Mouse (Mus musculus): Measurements from ENCODE around the gene Hdgfl2.
A peak's percentile ranks its signal among the peaks of the same experiment; 100 is the strongest.

Hdgfl2 gene

GRCm38 (mm10) chr17:56132661-56133060, 53.2 kb downstream of the Hdgfl2 start:
- peak; percentile 82 to 88 for DNase-seq

GRCm38 (mm10) chr17:56133457-56134363, 54.3 kb downstream of the Hdgfl2 start:
- DNase-seq, result no peak

- peak; percentile 72 to 83 for DNase-seq
Observed at GRCm38 (mm10) chr17:56134463-56134971, 55.1 kb downstream of the Hdgfl2 start.

- no peak for DNase-seq
Observed at GRCm38 (mm10) chr17:56136558-56136957, 57.1 kb downstream of the Hdgfl2 start.

GRCm38 (mm10) chr17:56137839-56138613, 58.6 kb downstream of the Hdgfl2 start:
- peak in 1 of 2 experiments; percentile 64 for DNase-seq

- peak in 1 of 2 experiments; percentile 47 for DNase-seq
Observed at GRCm38 (mm10) chr17:56139355-56139754, 59.9 kb downstream of the Hdgfl2 start.

GRCm38 (mm10) chr17:56139858-56140595, 60.6 kb downstream of the Hdgfl2 start, which contains the start of gene Sema6b:
Gene Sema6b (minus strand): TSS chr17:56140343.
- peak; percentile 91 for DNase-seq

GRCm38 (mm10) chr17:56141702-56142605, 62.5 kb downstream of the Hdgfl2 start:
- DNase-seq, result peak; percentile 81 to 82

- no peak for DNase-seq
Observed at GRCm38 (mm10) chr17:56144546-56144945, 65.1 kb downstream of the Hdgfl2 start.

GRCm38 (mm10) chr17:56146131-56146530, 66.7 kb downstream of the Hdgfl2 start:
- no peak for DNase-seq

- DNase-seq, result no peak
Observed at GRCm38 (mm10) chr17:56147420-56147819, 68.0 kb downstream of the Hdgfl2 start.

GRCm38 (mm10) chr17:56148280-56148679, 68.8 kb downstream of the Hdgfl2 start:
- DNase-seq, result no peak

- DNase-seq, result no peak
Observed at GRCm38 (mm10) chr17:56148790-56149618, 69.6 kb downstream of the Hdgfl2 start.

GRCm38 (mm10) chr17:56149897-56150296, 70.5 kb downstream of the Hdgfl2 start:
- no peak for DNase-seq
